Mouse (Mus musculus) E14TG2a.4 (cell line): ENCODE results near the gene Galnt18.

Source experiments
- H3K27me3 ChIP-seq: 2 replicates; pipeline ENCODE4 v1.6.1; 2014; ENCODE audit warnings: low read length, control low read depth; ENCODE audit not compliant: insufficient read depth
- H3K36me3 ChIP-seq: 2 replicates; pipeline ENCODE4 v1.6.1; 2014; ENCODE audit warnings: low read length, control low read depth; ENCODE audit not compliant: insufficient read depth
- H3K4me1 ChIP-seq: replicated peaks from 2 replicates; pipeline ENCODE4 v1.6.1; 2014; ENCODE audit warnings: low read depth, low read length, control low read depth
- H3K4me3 ChIP-seq: replicated peaks from 2 replicates; pipeline ENCODE4 v1.5.1; 2014; ENCODE audit warnings: mild to moderate bottlenecking, low read length
- H3K9me3 ChIP-seq: 2 replicates; pipeline ENCODE4 v1.6.1; 2014; ENCODE audit warnings: low read length, control low read depth
- CTCF ChIP-seq: conservative IDR thresholded peaks from 2 replicates; pipeline ENCODE4 v1.5.1; 2014; ENCODE audit warnings: low read length
- NANOG ChIP-seq: IDR thresholded peaks from 2 replicates; pipeline ENCODE4 v1.6.1; 2014; ENCODE audit warnings: borderline replicate concordance, low read length, mixed read lengths
- POU5F1 ChIP-seq: IDR thresholded peaks from 2 replicates; pipeline ENCODE4 v1.6.1; 2014; ENCODE audit warnings: low read length, borderline replicate concordance

Galnt18 gene

GRCm38 (mm10) chr7:111713828-111714600, 65.8 kb downstream of the Galnt18 start:
- Histone ChIP-seq H3K4me3 (no peak overlapping the region), H3K9me3 (peaks cover 7% of the 10 kb centered on the region), H3K36me3 (no peaks in the 10 kb centered on the region), H3K27me3 (no peaks in the 10 kb centered on the region), H3K4me1 (no peaks in the 10 kb centered on the region)
- TF ChIP-seq CTCF (no peak), NANOG (no peak), POU5F1 (no peak)

GRCm38 (mm10) chr7:111712797-111713196, 67.0 kb downstream of the Galnt18 start:
- no peak for TF ChIP-seq CTCF
- TF ChIP-seq NANOG, result no peak
- no peak for TF ChIP-seq POU5F1
- peaks cover 7% of the 10 kb centered on the region for H3K9me3 ChIP-seq
- no peaks in the 10 kb centered on the region for H3K27me3 ChIP-seq
- H3K36me3 ChIP-seq, result no peaks in the 10 kb centered on the region
- no peak overlapping the region for H3K4me3 ChIP-seq
- no peaks in the 10 kb centered on the region for H3K4me1 ChIP-seq

GRCm38 (mm10) chr7:111711045-111711808, 68.5 kb downstream of the Galnt18 start:
- Histone ChIP-seq H3K4me3 (no peak overlapping the region), H3K9me3 (peaks cover 7% of the 10 kb centered on the region), H3K36me3 (no peaks in the 10 kb centered on the region), H3K4me1 (no peaks in the 10 kb centered on the region), H3K27me3 (no peaks in the 10 kb centered on the region)
- TF ChIP-seq CTCF (no peak), POU5F1 (no peak), NANOG (no peak)

- Histone ChIP-seq H3K9me3 (peaks cover 7% of the 10 kb centered on the region), H3K27me3 (no peaks in the 10 kb centered on the region), H3K36me3 (no peaks in the 10 kb centered on the region), H3K4me3 (no peak overlapping the region), H3K4me1 (no peaks in the 10 kb centered on the region)
- TF ChIP-seq CTCF (0 out of 2 replicates have a peak, but pooled peaks have one; percentile 3), NANOG (no peak), POU5F1 (no peak)
Observed at GRCm38 (mm10) chr7:111710311-111710710, 69.5 kb downstream of the Galnt18 start.

GRCm38 (mm10) chr7:111708563-111708962, 71.2 kb downstream of the Galnt18 start:
- Histone ChIP-seq H3K4me3 (no peak overlapping the region), H3K4me1 (no peaks in the 10 kb centered on the region), H3K36me3 (no peaks in the 10 kb centered on the region), H3K9me3 (no peaks in the 10 kb centered on the region), H3K27me3 (no peaks in the 10 kb centered on the region)
- no peak for TF ChIP-seq CTCF
- no peak for TF ChIP-seq NANOG
- TF ChIP-seq POU5F1, result no peak

- Histone ChIP-seq H3K4me3 (no peak overlapping the region), H3K9me3 (no peaks in the 10 kb centered on the region), H3K36me3 (no peaks in the 10 kb centered on the region), H3K27me3 (no peaks in the 10 kb centered on the region), H3K4me1 (no peaks in the 10 kb centered on the region)
- no peak for TF ChIP-seq POU5F1
- TF ChIP-seq CTCF, result no peak
- no peak for TF ChIP-seq NANOG
Observed at GRCm38 (mm10) chr7:111702961-111703360, 76.8 kb downstream of the Galnt18 start.

GRCm38 (mm10) chr7:111701788-111702187, 78.0 kb downstream of the Galnt18 start:
- Histone ChIP-seq H3K4me3 (no peak overlapping the region), H3K27me3 (no peaks in the 10 kb centered on the region), H3K9me3 (no peaks in the 10 kb centered on the region), H3K4me1 (no peaks in the 10 kb centered on the region), H3K36me3 (no peaks in the 10 kb centered on the region)
- TF ChIP-seq POU5F1 (no peak), CTCF (no peak), NANOG (no peak)

- no peaks in the 10 kb centered on the region for H3K4me1 ChIP-seq
- no peaks in the 10 kb centered on the region for H3K9me3 ChIP-seq
- no peak overlapping the region for H3K4me3 ChIP-seq
- no peaks in the 10 kb centered on the region for H3K27me3 ChIP-seq
- TF ChIP-seq POU5F1, result no peak
- no peak for TF ChIP-seq CTCF
- no peak for TF ChIP-seq NANOG
- no peaks in the 10 kb centered on the region for H3K36me3 ChIP-seq
Observed at GRCm38 (mm10) chr7:111699446-111699845, 80.3 kb downstream of the Galnt18 start.
